Mouse (Mus musculus) layer of hippocampus, postnatal 25 days (tissue): ENCODE data around the gene D17Wsu92e. TPM values are rescaled to one million over a fixed set of nuclear protein-coding genes. Genes with fewer than 3 reads are reported as not detected.
A peak's percentile ranks its signal among the peaks of the same experiment; 100 is the strongest.

Experiments
- DNase-seq, 2 experiments: peaks; one replicate each; pipeline ENCODE4 v3.0.0; 2022; ENCODE audit warnings: mixed read lengths in 2 of 2, low spot score in 1 of 2; ENCODE audit errors: extremely low spot score in 1 of 2
- total RNA-seq, 2 experiments: library from RNA; stranded (reverse); gene quantifications; 2 replicates each; pipeline ENCODE4 v1.2.3; 2021

Gene D17Wsu92e
- total RNA-seq, 2 experiments from 2014 or later: 173 to 183 TPM

GRCm38 (mm10) chr17:27705661-27706060, 114.8 kb downstream of the D17Wsu92e start:
- no peak for DNase-seq

GRCm38 (mm10) chr17:27703961-27704621, 116.4 kb downstream of the D17Wsu92e start:
- DNase-seq: peak in 1 of 2 experiments; percentile 47

- DNase-seq: peak in 1 of 2 experiments; percentile 56
Measured at GRCm38 (mm10) chr17:27702518-27702917, 117.9 kb downstream of the D17Wsu92e start.

GRCm38 (mm10) chr17:27701856-27702255, 118.6 kb downstream of the D17Wsu92e start:
- DNase-seq: no peak

Other genes starting within 250 kb of the D17Wsu92e start
- gene Nudt3, start 197.2 kb downstream of the D17Wsu92e start, total RNA-seq: 100 to 1,000 TPM; 534 to 560 TPM
- gene RPS10-NUDT3, start 185.4 kb downstream of the D17Wsu92e start, total RNA-seq: 1 to 10 TPM in 1 of 2 experiments, not detected in 1; 1.5 TPM
- 100 to 1,000 TPM; 437 to 494 TPM for gene Rps10, start 184.0 kb downstream of the D17Wsu92e start, total RNA-seq
- gene Pacsin1, start 165.1 kb downstream of the D17Wsu92e start, total RNA-seq: 100 to 1,000 TPM; 302 to 321 TPM
- gene Spdef, start 91.7 kb downstream of the D17Wsu92e start, total RNA-seq: not detected
- 10 to 100 TPM; 61.5 TPM for gene Snrpc, start 17.5 kb upstream of the D17Wsu92e start, total RNA-seq
- 10 to 100 TPM; 16.3 to 16.5 TPM for gene Uhrf1bp1, start 35.8 kb upstream of the D17Wsu92e start, total RNA-seq
- 10 to 100 TPM; 34.5 to 42.9 TPM for gene Anks1, start 88.7 kb upstream of the D17Wsu92e start, total RNA-seq
- 10 to 100 TPM; 34.8 to 39.3 TPM for gene Taf11, start 89.2 kb upstream of the D17Wsu92e start, total RNA-seq